Mouse (Mus musculus) heart, postnatal 10 days (tissue): ENCODE measurements around the gene Gm8127. TPM values are rescaled to one million over a fixed set of nuclear protein-coding genes. Genes with fewer than 3 reads are reported as not detected.

Experiments used
- total RNA-seq, 2 experiments: library from RNA; stranded (reverse); gene quantifications; 2 replicates each; pipeline ENCODE4 v1.2.3; 2021

Gm8127 gene
- total RNA-seq, 2 experiments from 2014 or later = not detected

Other genes with a start within 250 kb of the Gm8127 start
- gene Gm8094, start 217.2 kb downstream of the Gm8127 start, total RNA-seq = not detected
- gene Gm8104, start 193.2 kb downstream of the Gm8127 start, total RNA-seq = not detected
- gene Gm7233, start 114.0 kb downstream of the Gm8127 start, total RNA-seq = not detected
- not detected for gene Gm8122, start 58.5 kb downstream of the Gm8127 start, total RNA-seq
- not detected for gene Gm8126, start 35.2 kb downstream of the Gm8127 start, total RNA-seq
- gene Gm9732, start 18.8 kb downstream of the Gm8127 start, total RNA-seq = not detected
- gene 1700001F09Rik, start 54.0 kb upstream of the Gm8127 start, total RNA-seq = not detected
- not detected for gene Gm8138, start 122.5 kb upstream of the Gm8127 start, total RNA-seq
- gene Gm5799, start 249.7 kb upstream of the Gm8127 start, total RNA-seq = under 1 TPM in 1 of 2 experiments, not detected in 1; 0.26 TPM